Mouse (Mus musculus) testis, adult 2 months (tissue): ENCODE measurements around the gene Amigo2. TPM values are rescaled to one million over a fixed set of nuclear protein-coding genes. Genes with fewer than 3 reads are reported as not detected.

Source experiments
- H3K27ac ChIP-seq: fragments of 200-500 bp; 2 replicates; pipeline ENCODE4 v1.5.1; 2012; ENCODE audit warnings: low read depth, low read length; ENCODE audit not compliant: control insufficient read depth, insufficient read depth
- H3K27me3 ChIP-seq: fragments of 200-500 bp; 2 replicates; pipeline ENCODE4 v1.6.1; 2012; ENCODE audit warnings: mild to moderate bottlenecking, low read length, moderate library complexity; ENCODE audit not compliant: control insufficient read depth, insufficient read depth
- H3K36me3 ChIP-seq: fragments of 200-500 bp; 2 replicates; pipeline ENCODE4 v1.6.1; 2012; ENCODE audit warnings: mild to moderate bottlenecking, low read length; ENCODE audit not compliant: control insufficient read depth, insufficient read depth
- H3K4me1 ChIP-seq: fragments of 200-500 bp; 2 replicates; pipeline ENCODE4 v1.6.1; 2012; ENCODE audit warnings: low read length; ENCODE audit not compliant: control insufficient read depth, insufficient read depth
- H3K4me3 ChIP-seq: fragments of 200-500 bp; 2 replicates; pipeline ENCODE4 v1.5.1; 2012; ENCODE audit warnings: low read depth, mild to moderate bottlenecking, low read length, moderate library complexity, mixed read lengths; ENCODE audit not compliant: control insufficient read depth
- CTCF ChIP-seq: fragments of 200-500 bp; IDR thresholded peaks from 2 replicates; pipeline ENCODE4 v1.5.1; 2012; ENCODE audit warnings: low read depth, mild to moderate bottlenecking, inconsistent platforms, low read length, moderate library complexity; ENCODE audit not compliant: control insufficient read depth, insufficient read depth, insufficient replicate concordance
- POLR2A ChIP-seq: fragments of 200-500 bp; IDR thresholded peaks from 2 replicates; pipeline ENCODE4 v1.6.1; 2012; ENCODE audit warnings: low read depth, mild to moderate bottlenecking, inconsistent platforms, low read length, moderate library complexity; ENCODE audit not compliant: control insufficient read depth
- polyA plus RNA-seq: library from polyadenylated mRNA; depleted of rRNA; stranded (reverse); fragments of >200 nt; gene quantifications from 2 replicates; pipeline ENCODE4 v1.2.3, GENCODE M21; 2012

Gene Amigo2
- polyA plus RNA-seq, 1 experiment: 1.3 TPM

GRCm38 (mm10) chr15:97277328-97277727 lies 30.2 kb upstream of the Amigo2 start:
- H3K27me3 ChIP-seq: no peaks in the 10 kb centered on the region

GRCm38 (mm10) chr15:97276660-97277153 lies 29.6 kb upstream of the Amigo2 start:
- TF ChIP-seq POLR2A: no peak
- no peak for TF ChIP-seq CTCF
- no peak overlapping the region for H3K27ac ChIP-seq
- no peaks in the 10 kb centered on the region for H3K27me3 ChIP-seq
- 0 out of 2 replicates have a peak, but pooled peaks cover 2% of the 10 kb centered on the region for H3K4me1 ChIP-seq
- no peak overlapping the region for H3K4me3 ChIP-seq
- H3K36me3 ChIP-seq: no peaks in the 10 kb centered on the region

More at GRCm38 (mm10) chr15:97277328-97277727, 30.2 kb upstream of the Amigo2 start:
- Histone ChIP-seq H3K4me3 (no peak overlapping the region), H3K27ac (no peak overlapping the region), H3K4me1 (0 out of 2 replicates have a peak, but pooled peaks cover 2% of the 10 kb centered on the region), H3K36me3 (no peaks in the 10 kb centered on the region)
- TF ChIP-seq CTCF (no peak), POLR2A (no peak)

- no peak overlapping the region for H3K4me3 ChIP-seq
- no peak overlapping the region for H3K27ac ChIP-seq
- H3K4me1 ChIP-seq: 0 out of 2 replicates have a peak, but pooled peaks cover 2% of the 10 kb centered on the region
- TF ChIP-seq POLR2A (no peak), CTCF (no peak)
- H3K36me3 ChIP-seq: no peaks in the 10 kb centered on the region
- H3K27me3 ChIP-seq: no peaks in the 10 kb centered on the region
Measured at GRCm38 (mm10) chr15:97275626-97276395, 28.7 kb upstream of the Amigo2 start.

- no peak overlapping the region for H3K27ac ChIP-seq
- no peak overlapping the region for H3K4me3 ChIP-seq
- no peaks in the 10 kb centered on the region for H3K27me3 ChIP-seq
- H3K36me3 ChIP-seq: no peaks in the 10 kb centered on the region
- H3K4me1 ChIP-seq: 0 out of 2 replicates have a peak, but pooled peaks cover 2% of the 10 kb centered on the region
- TF ChIP-seq POLR2A: no peak
- no peak for TF ChIP-seq CTCF
Measured at GRCm38 (mm10) chr15:97272831-97273230, 25.7 kb upstream of the Amigo2 start.

- Histone ChIP-seq H3K27ac (no peak overlapping the region), H3K27me3 (no peaks in the 10 kb centered on the region), H3K4me1 (0 out of 2 replicates have a peak, but pooled peaks cover 2% of the 10 kb centered on the region), H3K36me3 (no peaks in the 10 kb centered on the region), H3K4me3 (no peak overlapping the region)
- no peak for TF ChIP-seq CTCF
- TF ChIP-seq POLR2A: no peak
Measured at GRCm38 (mm10) chr15:97271985-97272697, 25.1 kb upstream of the Amigo2 start.

- no peaks in the 10 kb centered on the region for H3K36me3 ChIP-seq
- H3K27me3 ChIP-seq: no peaks in the 10 kb centered on the region
- no peaks in the 10 kb centered on the region for H3K4me1 ChIP-seq
- no peak overlapping the region for H3K4me3 ChIP-seq
- no peak for TF ChIP-seq CTCF
- no peak for TF ChIP-seq POLR2A
- no peak overlapping the region for H3K27ac ChIP-seq
Measured at GRCm38 (mm10) chr15:97267094-97267695, 20.1 kb upstream of the Amigo2 start.

GRCm38 (mm10) chr15:97266236-97266845 lies 19.3 kb upstream of the Amigo2 start:
- H3K36me3 ChIP-seq: no peaks in the 10 kb centered on the region
- no peak overlapping the region for H3K27ac ChIP-seq
- no peaks in the 10 kb centered on the region for H3K4me1 ChIP-seq
- H3K27me3 ChIP-seq: no peaks in the 10 kb centered on the region
- TF ChIP-seq POLR2A (no peak), CTCF (no peak)
- H3K4me3 ChIP-seq: no peak overlapping the region
